Mouse (Mus musculus) ES-CJ7 (cell line): ENCODE measurements around the gene Sorbs2.

Source experiments
- DNase-seq: peaks from one replicate; pipeline ENCODE4 v3.0.0; 2011; ENCODE audit warnings: low read depth, low spot score

The Sorbs2 gene

DNA sequence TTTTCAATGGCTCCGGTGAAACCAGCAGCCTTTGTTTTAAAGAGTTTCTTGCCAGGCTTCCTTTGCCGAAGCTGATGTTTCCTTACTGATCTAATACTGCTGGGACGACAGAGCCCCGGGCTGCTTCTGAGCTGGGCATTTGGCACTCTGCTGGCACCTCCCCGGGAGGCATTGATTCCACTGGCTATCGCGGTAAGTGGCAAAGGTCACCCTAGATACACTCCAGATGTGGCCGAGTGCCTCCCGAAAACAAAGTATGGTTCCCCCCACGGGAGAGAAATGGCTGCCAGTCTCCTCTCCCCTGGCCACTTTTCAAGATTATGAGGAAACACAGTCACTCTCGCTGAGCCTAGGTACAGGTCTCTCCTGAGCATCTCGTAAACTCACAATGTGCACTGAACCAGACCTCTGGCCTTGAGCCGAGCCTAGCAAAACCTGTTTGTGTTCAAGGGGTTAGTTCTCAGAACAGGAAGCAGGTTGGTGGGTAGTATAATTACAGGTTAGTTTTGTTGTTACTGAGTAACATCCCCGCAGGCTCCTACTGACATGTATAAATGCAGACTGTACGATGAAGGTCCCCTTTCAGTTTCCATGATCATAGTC, 114.1 kb downstream of the Sorbs2 start:
- DNase-seq, result no peak

DNA sequence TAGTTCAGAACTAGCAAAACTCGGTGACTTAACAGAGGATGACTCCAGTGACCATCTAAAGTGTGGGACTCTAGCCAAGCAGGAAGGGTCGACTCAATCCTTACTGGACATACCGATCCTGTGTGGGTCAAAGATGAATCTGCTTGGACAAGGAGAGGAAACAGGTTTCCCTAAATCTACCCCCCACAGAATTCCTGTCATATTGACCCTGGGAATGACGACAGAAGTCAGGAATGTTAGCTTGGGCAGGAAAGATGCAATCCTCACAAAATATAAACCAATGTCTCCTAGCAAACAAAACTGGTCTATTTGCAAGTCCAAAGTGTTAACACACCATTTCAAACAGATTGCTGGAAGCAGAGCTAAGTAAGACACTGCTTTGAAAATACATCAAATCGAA, 118.8 kb downstream of the Sorbs2 start:
- DNase-seq, result no peak

DNA sequence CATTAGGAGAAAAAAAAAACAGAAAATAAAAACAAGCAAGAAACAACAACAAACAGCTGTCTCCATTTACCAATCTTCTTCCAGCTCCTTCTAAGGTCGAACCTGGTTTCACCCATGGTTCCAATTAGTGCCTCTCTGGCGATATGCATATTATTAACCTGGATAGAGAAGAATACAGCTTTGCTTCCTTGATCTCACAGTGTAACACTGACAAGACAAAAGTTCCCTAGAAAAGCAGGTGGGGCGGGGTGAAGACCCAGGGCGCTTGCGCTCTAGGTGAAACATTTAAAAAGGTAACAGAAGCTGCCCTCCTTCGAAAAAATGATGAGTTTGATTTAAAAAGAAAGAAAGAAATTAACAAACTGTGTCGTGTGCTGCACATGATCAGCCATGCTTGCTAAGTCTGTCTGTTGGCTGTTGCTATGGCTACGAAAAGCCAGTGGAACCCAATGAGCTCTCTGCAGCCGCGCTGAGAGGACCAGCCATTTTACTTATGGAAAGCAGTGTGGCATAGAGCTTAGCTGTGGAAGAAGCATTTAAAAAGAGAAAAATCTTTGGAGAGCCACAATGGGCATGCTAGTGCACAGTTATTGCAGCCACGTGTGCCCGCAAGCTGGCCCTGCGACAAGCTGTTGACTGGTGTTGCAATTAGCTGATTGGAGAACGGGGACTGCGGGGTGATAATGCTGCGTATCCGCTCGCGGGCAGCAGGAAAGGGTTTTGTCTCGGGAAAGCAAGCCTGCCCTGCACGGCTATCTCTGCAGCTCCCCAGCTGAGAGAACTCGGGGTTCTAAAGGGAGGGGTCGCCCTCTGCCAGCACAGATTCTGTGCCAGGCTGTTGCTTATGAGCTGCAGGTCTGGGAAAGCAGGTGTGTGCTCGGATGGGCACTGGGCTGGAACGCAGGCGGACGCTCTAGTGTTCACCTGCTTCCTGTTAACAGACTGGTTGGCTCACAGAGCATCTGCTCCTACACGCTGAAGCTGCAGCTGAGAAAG, 120.0 kb downstream of the Sorbs2 start:
- peak; percentile 89 for DNase-seq

DNA sequence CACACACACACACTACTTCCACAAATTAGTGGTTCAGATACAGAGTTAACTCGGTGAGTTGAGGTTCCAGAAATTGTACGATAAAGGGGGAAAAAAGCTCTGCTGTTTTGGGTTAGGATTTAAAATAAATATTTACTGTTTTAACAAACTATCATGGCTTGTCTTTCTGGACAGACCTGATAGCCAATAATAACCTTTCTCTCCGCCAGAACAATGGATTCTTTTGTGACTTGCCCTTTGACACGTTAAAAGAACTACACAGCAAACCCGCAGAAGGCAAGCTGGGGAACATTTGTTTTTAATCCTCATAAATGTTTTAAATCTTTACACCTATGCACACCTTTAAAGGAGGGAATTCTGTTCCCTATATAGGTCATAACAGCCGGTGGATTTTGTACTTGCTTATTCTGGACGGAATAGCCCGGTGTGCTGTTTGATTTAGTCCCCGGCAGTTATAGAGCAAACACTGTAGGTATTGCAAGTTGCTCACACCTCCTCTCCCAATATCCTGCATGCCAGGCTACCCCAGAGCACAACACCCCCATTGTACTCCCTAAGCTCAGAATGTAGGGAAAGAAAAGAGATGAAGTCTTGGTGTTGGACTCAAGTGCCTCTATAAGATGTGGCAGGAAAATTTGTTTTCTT, 121.0 kb downstream of the Sorbs2 start:
- DNase-seq, result no peak

DNA sequence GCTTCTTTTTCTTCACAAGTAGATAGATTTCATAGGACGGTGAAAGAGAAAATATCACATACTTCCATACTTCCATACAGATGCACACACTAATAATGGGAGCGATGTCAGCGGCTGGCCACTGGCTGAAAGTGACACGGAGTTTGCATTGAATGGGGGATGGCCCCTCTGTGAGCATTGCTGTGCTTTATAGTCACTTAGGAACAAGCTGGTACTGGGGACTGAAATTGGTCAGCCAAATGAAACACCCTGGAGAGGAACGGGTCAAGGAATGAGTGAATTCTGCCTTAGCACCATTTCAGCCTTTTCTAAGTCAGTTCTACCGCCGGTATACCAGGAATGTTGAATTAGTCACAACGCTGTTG, 121.5 kb downstream of the Sorbs2 start:
- no peak for DNase-seq

DNA sequence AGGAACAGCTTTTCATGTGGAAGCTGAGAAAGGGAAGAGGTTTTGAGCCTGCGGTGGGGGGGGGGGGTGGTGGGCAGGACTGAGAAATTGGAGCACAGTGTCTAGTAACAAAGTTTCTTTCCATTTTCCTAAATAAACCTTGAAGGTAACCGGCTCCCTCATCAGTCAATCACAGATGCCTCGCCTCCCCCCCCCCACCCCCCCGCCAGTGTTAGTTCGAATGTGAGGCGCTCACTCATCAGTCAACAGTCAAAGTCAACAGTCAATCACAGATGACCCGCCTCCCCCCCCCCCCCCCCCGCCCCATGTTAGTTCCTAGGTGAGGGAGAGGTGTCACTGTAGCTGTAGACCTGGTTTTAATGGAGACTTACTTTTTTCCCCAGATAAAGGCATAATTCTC, 123.4 kb downstream of the Sorbs2 start:
- DNase-seq, result no peak

DNA sequence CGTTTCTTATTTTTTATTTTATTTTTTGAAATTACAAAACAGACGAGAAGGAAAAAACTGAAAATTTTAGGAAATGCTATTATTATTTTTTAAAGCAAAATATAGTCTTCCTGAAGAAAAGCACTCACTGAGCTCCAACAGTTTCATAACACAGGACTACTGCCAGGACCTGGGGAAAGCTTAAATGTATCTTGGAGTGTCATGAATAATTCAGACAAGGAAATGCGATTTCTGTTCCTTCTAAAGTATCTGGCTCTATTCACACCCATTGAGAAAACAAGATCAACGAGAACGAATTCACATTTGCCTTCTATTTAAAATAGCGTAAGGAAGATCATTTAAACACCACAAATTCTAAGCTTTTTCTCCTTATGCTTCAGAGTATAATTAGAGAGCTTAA, 127.6 kb downstream of the Sorbs2 start:
- no peak for DNase-seq

DNA sequence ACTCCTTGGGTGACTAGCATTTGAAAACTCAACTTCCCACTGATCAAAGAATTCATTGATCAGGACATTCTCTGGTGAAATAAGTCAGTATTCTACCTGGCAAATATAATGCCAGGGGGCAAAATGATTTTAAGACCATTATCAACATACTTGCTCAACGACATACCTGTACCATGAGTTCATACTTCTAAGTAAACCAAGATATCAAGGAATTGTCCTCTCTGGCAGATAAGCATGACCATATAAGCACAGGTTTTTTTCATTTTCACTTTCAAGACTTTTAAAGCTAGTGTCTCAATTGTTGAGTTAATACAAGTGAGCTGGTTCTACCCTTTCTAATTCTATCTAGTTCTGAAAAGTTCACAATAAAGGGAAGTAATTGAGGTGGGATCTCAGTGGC, 130.2 kb downstream of the Sorbs2 start:
- no peak for DNase-seq

DNA sequence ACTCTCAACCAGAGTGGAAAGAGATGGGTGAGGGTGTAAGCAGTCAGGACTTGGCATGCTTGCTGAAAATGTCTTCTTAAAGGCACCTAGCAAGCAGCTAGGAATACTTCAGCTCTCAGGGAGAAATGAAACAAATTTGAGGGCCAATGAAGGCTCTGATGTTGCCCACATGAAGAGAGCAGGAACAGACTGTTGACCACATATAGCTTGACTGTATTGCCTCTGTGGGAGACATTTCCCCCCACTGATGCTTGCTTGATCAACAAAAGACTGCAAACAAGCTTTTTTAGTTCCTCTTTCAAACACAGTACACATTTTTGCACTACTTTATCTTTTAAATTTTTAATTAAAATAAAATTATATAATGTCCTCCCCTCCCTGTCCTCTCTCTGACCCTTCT, 131.9 kb downstream of the Sorbs2 start:
- no peak for DNase-seq

DNA sequence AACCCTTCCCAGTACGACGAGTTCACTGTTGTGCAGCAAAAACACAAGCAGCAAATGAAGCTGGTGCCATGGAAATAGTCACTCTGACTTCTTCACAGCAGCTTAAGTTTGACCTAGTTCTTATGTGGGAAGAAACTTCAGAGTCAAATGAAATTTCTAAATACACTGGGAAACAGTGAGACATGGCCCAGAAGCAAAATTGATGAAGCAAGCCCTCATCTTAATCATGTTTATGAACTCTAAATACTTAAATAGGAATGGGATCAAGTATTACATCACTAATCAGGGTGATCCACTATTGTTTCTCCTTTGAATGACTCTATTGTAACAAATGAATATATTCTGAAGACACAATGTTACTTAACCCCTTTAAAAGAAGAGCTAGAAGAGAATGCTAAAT, 137.1 kb downstream of the Sorbs2 start:
- DNase-seq, result no peak

DNA sequence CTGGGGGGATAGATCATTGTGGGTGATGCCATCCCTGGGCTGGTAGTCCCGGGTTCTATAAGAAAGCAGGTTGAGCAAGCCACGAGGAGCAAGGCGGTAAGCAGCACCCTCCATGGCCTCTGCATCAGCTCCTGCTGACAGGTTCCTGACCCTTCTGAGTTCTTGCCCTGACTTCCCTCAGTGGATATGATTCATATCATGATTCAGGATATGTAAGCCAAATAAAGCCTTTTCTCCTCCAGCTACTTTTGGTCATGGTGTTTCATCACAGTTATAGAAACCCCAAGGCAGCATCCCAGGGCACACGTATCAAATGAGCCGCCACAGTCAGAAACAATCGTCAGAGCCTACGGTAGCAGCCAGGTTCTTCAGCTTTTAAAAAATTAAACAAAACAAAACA, 141.5 kb downstream of the Sorbs2 start:
- no peak for DNase-seq

DNA sequence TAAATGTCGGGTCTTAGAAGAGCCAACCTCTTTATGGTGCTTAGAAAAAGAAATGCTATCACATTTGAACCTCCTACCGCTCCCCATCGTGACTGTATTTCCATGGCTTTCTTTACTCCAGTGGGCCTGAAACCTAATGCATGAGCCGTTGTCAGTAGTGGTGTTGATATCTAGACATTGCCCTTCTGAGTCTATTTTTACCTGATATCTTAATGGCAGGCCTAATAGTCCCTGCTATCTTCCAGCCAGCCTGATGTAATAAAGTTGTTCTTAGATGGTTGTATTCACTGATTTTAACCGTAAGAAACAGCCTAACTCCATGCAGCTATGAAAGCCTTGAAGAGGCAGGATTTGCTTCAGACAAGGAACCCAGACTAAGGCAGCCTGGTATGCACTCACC, 142.4 kb downstream of the Sorbs2 start:
- DNase-seq, result no peak

DNA sequence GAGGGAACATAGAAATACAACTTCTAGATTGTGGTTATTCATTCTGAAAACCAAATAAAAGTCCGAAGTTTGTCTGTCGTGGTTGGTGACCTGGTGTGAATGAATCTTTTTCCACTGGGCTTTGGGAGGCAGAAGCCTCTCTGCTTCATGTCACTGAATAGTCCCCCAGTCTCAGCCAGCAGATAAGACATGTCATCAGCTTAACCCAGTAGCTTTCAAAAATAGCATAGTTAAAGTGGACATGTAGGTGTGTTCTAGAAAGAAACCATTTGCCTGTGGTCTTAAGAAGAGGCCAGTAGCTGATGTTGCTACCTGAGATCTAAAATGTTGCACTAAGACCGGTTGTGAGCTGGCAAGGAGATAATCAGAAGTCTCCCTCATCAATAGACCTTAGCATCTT, 150.4 kb downstream of the Sorbs2 start:
- DNase-seq, result no peak

DNA sequence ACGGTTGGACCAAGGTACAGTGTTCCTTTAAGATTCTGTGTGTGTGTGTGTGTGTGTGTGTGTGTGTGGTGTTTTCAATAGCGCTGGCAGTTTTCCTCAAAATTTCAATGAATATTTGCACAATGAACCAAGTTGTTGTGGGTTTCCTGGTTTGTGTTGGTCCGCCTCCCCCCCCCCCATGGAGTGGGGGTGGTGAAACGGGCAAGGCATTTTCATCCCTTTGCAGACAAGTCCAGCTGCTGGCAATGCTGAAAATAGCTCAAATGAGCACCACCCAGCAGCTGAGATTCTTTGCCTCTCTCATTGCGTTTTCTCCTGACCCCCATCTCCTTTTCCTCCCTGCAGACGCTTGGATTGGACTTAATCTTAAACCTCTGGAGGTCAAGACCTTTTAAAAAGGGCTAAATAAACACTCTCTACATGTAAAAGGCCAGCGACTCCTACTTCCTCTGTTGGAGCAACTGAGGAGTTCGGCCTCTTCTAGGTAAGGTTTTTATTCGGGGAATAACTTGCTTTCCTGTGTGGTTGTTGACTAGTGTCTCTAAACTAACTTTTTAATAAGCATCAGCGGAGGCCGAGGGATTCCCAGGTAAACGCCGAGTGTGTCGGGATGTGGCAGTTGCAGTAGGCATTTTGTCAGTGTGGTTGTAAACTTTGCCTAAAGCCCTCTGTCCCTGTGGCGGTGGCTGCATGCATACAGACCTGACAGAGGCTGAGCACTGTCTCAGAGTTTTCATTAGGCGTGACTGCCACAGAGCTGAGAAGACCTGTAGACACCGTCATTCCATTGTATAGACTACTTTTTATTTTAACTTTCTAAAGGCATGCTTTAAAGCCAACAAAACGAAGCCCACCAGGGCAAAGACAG, 151.1 kb downstream of the Sorbs2 start:
- DNase-seq, result no peak

DNA sequence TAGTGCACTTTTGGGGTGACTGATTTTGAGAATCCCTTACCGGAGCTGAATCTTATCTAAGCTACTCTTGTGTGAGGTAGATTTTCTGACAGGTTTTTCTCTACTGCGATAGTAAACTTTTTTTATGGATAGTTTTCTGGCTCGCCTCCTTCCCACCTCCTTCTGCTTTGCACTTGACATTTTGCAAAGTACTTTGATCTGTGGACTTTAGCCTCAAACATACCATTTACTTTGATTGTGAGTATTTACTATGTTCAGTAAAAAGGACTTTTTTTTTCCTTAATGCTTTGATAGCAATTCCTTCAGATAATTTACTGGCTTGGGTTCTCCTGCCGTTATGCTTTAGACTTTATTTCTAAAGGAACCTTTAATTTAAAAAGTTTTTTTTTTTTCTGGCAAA, 151.9 kb downstream of the Sorbs2 start:
- DNase-seq, result no peak

DNA sequence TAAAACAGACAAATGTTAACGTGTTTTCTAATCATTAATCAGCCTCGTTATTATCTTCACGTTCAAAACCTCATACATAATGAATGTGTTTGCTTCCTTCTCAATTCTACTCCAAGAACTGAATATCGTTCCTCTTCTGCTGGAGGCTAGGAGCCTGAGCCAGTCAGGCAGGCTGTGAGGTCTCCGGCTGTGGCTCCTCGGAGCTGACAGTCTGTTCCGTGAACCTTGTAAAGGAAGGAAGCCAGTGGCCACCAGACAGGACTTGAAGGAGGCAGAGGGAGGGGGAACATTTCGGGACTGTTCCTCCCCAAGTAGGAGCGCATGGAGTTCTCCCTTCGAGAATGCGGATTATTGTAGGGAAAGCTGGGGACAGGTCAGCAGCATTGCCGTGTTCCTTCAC, 153.0 kb downstream of the Sorbs2 start:
- DNase-seq, result no peak

DNA sequence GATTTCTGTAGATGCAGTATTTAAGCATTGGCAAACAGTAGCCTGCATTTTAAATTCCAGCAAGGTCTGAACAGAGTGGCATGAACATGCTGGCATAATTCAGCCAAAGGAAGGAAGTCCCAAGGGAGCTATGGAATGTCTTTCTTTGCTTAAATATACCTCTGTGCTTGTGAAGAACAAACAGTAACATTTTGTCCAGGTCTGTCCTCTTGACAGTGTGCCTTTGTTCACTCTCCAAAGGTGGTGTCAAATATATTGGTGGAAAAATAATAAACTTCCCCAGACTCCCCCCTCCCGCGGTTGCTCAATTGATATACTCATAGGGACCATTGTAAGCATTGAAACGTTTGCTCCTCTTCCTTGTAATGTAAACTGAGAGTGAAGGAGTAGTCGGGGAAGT, 154.0 kb downstream of the Sorbs2 start:
- no peak for DNase-seq

DNA sequence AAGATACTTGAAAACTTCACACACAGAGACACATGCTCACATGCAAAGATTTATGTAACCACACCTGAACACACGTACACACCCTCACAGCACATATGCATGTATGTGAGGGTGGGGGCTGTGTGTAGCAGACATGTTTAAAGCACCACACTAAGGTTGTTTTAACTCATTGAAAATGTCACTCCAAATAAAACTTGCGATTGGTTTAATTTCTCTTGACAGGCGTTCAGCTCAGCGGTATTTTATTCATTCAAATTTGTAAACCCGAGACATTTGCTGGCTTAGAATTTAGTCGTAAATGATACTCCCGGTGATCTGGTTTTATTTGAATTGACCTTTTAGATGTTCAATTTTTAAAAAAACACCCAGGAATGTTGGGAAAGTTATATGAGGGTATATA, 158.6 kb downstream of the Sorbs2 start:
- DNase-seq, result no peak

DNA sequence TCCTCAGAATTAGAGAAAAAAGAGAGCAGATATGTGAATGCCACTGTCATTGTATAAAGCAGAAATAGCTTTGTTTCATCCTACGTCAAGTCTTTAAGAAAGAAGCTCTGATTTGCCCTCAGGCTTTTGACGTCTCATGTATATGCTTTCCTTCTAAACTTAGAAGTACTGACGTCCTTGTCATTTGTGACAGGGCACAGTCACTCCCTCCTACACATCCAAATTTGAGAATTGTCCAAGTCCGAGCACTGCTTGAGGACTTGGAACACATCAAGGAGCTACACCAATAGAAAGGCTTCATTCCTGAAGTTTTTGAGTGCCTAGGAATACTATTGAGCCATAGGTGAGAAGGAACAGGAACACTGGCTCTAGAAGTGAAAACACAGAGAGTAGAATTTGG, 165.6 kb downstream of the Sorbs2 start:
- DNase-seq, result no peak

DNA sequence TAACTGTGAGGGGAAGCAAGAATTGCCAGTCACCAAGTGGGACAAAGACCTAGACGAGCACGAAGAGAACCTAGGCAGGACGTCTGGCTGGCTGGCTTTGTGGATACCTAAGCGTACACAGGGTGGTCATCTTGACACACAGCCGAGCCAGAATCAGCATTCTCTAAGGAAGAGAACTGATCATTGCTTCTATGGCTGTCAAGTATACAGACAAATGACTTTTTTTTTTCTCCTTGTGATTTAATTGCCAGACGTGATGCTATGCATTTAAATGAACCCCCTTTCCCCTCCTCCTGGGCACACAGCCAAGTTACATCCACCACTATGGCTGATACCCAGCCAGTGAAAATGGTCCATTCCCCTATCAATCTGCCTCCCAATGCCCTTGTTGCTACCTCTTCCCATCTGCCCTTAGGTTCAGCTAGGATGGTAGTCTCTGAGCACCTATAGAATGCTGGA, 168.3 kb downstream of the Sorbs2 start:
- no peak for DNase-seq

DNA sequence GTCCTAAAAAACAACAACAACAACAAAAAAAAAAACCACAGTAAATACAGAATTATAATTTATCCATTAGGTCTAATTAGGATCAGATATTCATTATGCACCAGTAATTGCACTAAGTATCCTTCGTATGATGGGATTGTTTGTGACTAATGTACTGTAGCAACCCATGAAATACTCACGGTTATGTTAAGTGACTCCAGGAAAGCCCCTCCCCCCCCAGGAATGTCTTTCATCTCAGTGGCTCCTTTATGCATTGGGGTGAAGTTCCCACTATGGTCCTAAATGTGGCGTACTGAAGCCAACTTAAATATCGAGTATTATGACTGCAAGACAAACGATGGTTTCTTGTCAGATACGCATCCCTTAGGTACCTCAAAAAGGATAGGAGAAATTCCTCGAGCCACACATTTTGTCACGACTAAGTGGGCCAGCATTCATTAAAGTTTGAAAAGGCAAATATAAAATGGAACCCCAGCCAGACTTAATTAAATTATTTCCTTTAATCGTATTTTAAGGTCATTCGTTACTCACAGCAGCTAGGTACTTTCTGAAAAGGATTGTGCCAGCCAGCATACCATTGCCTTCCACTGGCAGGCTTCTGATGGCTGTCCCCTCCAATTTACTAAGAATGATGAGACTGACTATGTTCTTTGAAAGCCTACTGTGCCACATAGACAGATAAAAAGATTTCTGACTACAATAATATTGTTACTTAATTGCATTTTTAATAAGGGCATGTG, 169.7 kb downstream of the Sorbs2 start:
- DNase-seq, result no peak
